Mouse (Mus musculus): ENCODE data around the gene Trpc3. TPM values are rescaled to one million over a fixed set of nuclear protein-coding genes. Genes with fewer than 3 reads are reported as not detected.
"Not testable (repeated sequence)": the region's sequence is repeated elsewhere in the genome, so short reads cannot be mapped to it uniquely, and the experiment has no call there.

Trpc3 gene
- polyA plus RNA-seq, 2 experiments = 3.9 to 6.0 TPM

GRCm38 (mm10) chr3:36605894-36606783, 83.8 kb downstream of the Trpc3 start:
- Histone ChIP-seq H3K27ac (replicated peaks; ENCODE audit: low read depth, low read length) (no peak overlapping the region), H3K27me3 (ENCODE audit: control insufficient read depth, insufficient read depth, low read length) (no peaks in the 10 kb centered on the region), H3K36me3 (ENCODE audit: control insufficient read depth, insufficient read depth, low read length) (peaks cover 2% of the 10 kb centered on the region; the same call in 1 of the 2 replicates), H3K4me1 (ENCODE audit: control insufficient read depth, insufficient read depth, low read length) (no peaks in the 10 kb centered on the region), H3K9me3 (ENCODE audit: control insufficient read depth, low read length) (no peaks in the 10 kb centered on the region), H3K9ac (ENCODE audit: low read depth, low read length, severe bottlenecking) (no peak overlapping the region), H3K4me2 (replicated peaks; ENCODE audit: low read depth, low read length, severe bottlenecking) (no peak overlapping the region), H3K4me3 (replicated peaks; ENCODE audit: low read length) (no peak overlapping the region)
- DNase-seq (ENCODE audit: low spot score) = no peak
- ATAC-seq (ENCODE audit: low FRiP score, low read depth) = no peak
- WGBS = 83% methylated on average over 7 of the region's 7 CpGs
- TF ChIP-seq POLR2A (IDR thresholded peaks at IDR 0.05; ENCODE audit: borderline replicate concordance, extremely low read depth, insufficient read depth, insufficient read length) = no peak

GRCm38 (mm10) chr3:36599773-36600172, 90.2 kb downstream of the Trpc3 start:
- WGBS = 90% methylated on average over 9 of the region's 9 CpGs

GRCm38 (mm10) chr3:36598811-36599210, 91.2 kb downstream of the Trpc3 start:
- H3K9me3 ChIP-seq (ENCODE audit: control insufficient read depth, low read length) = no peaks in the 10 kb centered on the region
- H3K36me3 ChIP-seq (ENCODE audit: control insufficient read depth, insufficient read depth, low read length) = peaks cover 3% of the 10 kb centered on the region; the same call in 1 of the 2 replicates
- no peak for TF ChIP-seq POLR2A (IDR thresholded peaks at IDR 0.05; ENCODE audit: borderline replicate concordance, extremely low read depth, insufficient read depth, insufficient read length)
- WGBS = 44% methylated on average over 3 of the region's 3 CpGs
- DNase-seq (ENCODE audit: low spot score) = peak; percentile 3
- H3K9ac ChIP-seq (ENCODE audit: low read depth, low read length, severe bottlenecking) = no peak overlapping the region
- ATAC-seq (ENCODE audit: low FRiP score, low read depth) = no peak
- H3K27me3 ChIP-seq (ENCODE audit: control insufficient read depth, insufficient read depth, low read length) = no peaks in the 10 kb centered on the region
- no peak overlapping the region for H3K4me3 ChIP-seq (replicated peaks; ENCODE audit: low read length)
- no peak overlapping the region for H3K4me2 ChIP-seq (replicated peaks; ENCODE audit: low read depth, low read length, severe bottlenecking)
- no peak overlapping the region for H3K27ac ChIP-seq (replicated peaks; ENCODE audit: low read depth, low read length)
- no peaks in the 10 kb centered on the region for H3K4me1 ChIP-seq (ENCODE audit: control insufficient read depth, insufficient read depth, low read length)

More at GRCm38 (mm10) chr3:36599773-36600172, 90.2 kb downstream of the Trpc3 start:
- H3K4me1 ChIP-seq (ENCODE audit: control insufficient read depth, insufficient read depth, low read length); H3K9me3 ChIP-seq (ENCODE audit: control insufficient read depth, low read length); ATAC-seq (ENCODE audit: low FRiP score, low read depth); DNase-seq (ENCODE audit: low spot score); H3K36me3 ChIP-seq (ENCODE audit: control insufficient read depth, insufficient read depth, low read length); H3K4me2 ChIP-seq (replicated peaks; ENCODE audit: low read depth, low read length, severe bottlenecking); H3K4me3 ChIP-seq (replicated peaks; ENCODE audit: low read length); H3K27me3 ChIP-seq (ENCODE audit: control insufficient read depth, insufficient read depth, low read length); H3K27ac ChIP-seq (replicated peaks; ENCODE audit: low read depth, low read length); H3K9ac ChIP-seq (ENCODE audit: low read depth, low read length, severe bottlenecking): not testable (repeated sequence)

GRCm38 (mm10) chr3:36571827-36572378, 118.1 kb downstream of the Trpc3 start, which contains the start of gene Ccna2:
TSS of gene Ccna2 (minus strand) at chr3:36572150.
- H3K4me2 ChIP-seq (replicated peaks; ENCODE audit: low read depth, low read length, severe bottlenecking) = peak within 1 kb of the TSS; percentile 92
- WGBS = under 1% methylated on average over 50 of the region's 60 CpGs
- H3K27me3 ChIP-seq (ENCODE audit: control insufficient read depth, insufficient read depth, low read length) = no peaks in the 10 kb centered on the region
- peak; percentile 58; the same call in 1 of the 2 replicates for TF ChIP-seq POLR2A (IDR thresholded peaks at IDR 0.05; ENCODE audit: borderline replicate concordance, extremely low read depth, insufficient read depth, insufficient read length)
- peaks cover 12% of the 10 kb centered on the region for H3K4me1 ChIP-seq (ENCODE audit: control insufficient read depth, insufficient read depth, low read length)
- ATAC-seq (ENCODE audit: low FRiP score, low read depth) (peak; percentile 99), DNase-seq (ENCODE audit: low spot score) (peak; percentile 98)
- peaks cover 30% of the 10 kb centered on the region for H3K36me3 ChIP-seq (ENCODE audit: control insufficient read depth, insufficient read depth, low read length)
- H3K9ac ChIP-seq (ENCODE audit: low read depth, low read length, severe bottlenecking) = peak within 1 kb of the TSS; percentile 80
- H3K4me3 ChIP-seq (replicated peaks; ENCODE audit: low read length) = peak within 1 kb of the TSS; percentile 88
- H3K27ac ChIP-seq (replicated peaks; ENCODE audit: low read depth, low read length) = peak within 1 kb of the TSS; percentile 81
- H3K9me3 ChIP-seq (ENCODE audit: control insufficient read depth, low read length) = no peaks in the 10 kb centered on the region

GRCm38 (mm10) chr3:36571361-36571826, 118.6 kb downstream of the Trpc3 start:
- peaks cover 35% of the 10 kb centered on the region for H3K36me3 ChIP-seq (ENCODE audit: control insufficient read depth, insufficient read depth, low read length)
- DNase-seq (ENCODE audit: low spot score) (no peak), ATAC-seq (ENCODE audit: low FRiP score, low read depth) (peak; percentile 4)
- peaks cover 12% of the 10 kb centered on the region for H3K4me1 ChIP-seq (ENCODE audit: control insufficient read depth, insufficient read depth, low read length)
- H3K4me2 ChIP-seq (replicated peaks; ENCODE audit: low read depth, low read length, severe bottlenecking) = peak overlapping the region; percentile 92
- peak overlapping the region; percentile 81 for H3K27ac ChIP-seq (replicated peaks; ENCODE audit: low read depth, low read length)
- WGBS = 0% methylated on average over 43 of the region's 46 CpGs
- no peak for TF ChIP-seq POLR2A (IDR thresholded peaks at IDR 0.05; ENCODE audit: borderline replicate concordance, extremely low read depth, insufficient read depth, insufficient read length)
- no peaks in the 10 kb centered on the region for H3K27me3 ChIP-seq (ENCODE audit: control insufficient read depth, insufficient read depth, low read length)
- peak overlapping the region; percentile 80 for H3K9ac ChIP-seq (ENCODE audit: low read depth, low read length, severe bottlenecking)
- peak overlapping the region; percentile 88 for H3K4me3 ChIP-seq (replicated peaks; ENCODE audit: low read length)
- H3K9me3 ChIP-seq (ENCODE audit: control insufficient read depth, low read length) = no peaks in the 10 kb centered on the region

Other genes with a start within 250 kb of the Trpc3 start
- 348 and 392 TPM in 2 replicates for gene Anxa5, start 214.3 kb downstream of the Trpc3 start, polyA plus RNA-seq (2012; rRNA removed)
- 423 and 449 TPM in 2 replicates for gene Anxa5, start 214.3 kb downstream of the Trpc3 start, polyA plus RNA-seq (2014; fragmentation: Nextera tagmentation; extraction: Ambion mirVana)
- 2.0 and 2.3 TPM in 2 replicates for gene 1810062G17Rik, start 214.2 kb downstream of the Trpc3 start, polyA plus RNA-seq (2012; rRNA removed)
- 2.0 and 2.3 TPM in 2 replicates for gene 1810062G17Rik, start 214.2 kb downstream of the Trpc3 start, polyA plus RNA-seq (2014; fragmentation: Nextera tagmentation; extraction: Ambion mirVana)
- gene Gm11549, start 168.4 kb downstream of the Trpc3 start, polyA plus RNA-seq (2012; rRNA removed) = 0.05 and 0.10 TPM in 2 replicates
- gene Gm11549, start 168.4 kb downstream of the Trpc3 start, polyA plus RNA-seq (2014; fragmentation: Nextera tagmentation; extraction: Ambion mirVana) = 0.11 TPM in 1 of 2 replicates, not detected in the other
- 29.0 and 34.8 TPM in 2 replicates for gene Exosc9, start 137.6 kb downstream of the Trpc3 start, polyA plus RNA-seq (2012; rRNA removed)
- gene Exosc9, start 137.6 kb downstream of the Trpc3 start, polyA plus RNA-seq (2014; fragmentation: Nextera tagmentation; extraction: Ambion mirVana) = 54.5 and 55.0 TPM in 2 replicates
- 106 and 112 TPM in 2 replicates for gene Ccna2, start 118.0 kb downstream of the Trpc3 start, polyA plus RNA-seq (2012; rRNA removed)
- gene Ccna2, start 118.0 kb downstream of the Trpc3 start, polyA plus RNA-seq (2014; fragmentation: Nextera tagmentation; extraction: Ambion mirVana) = 156 and 170 TPM in 2 replicates
- 10.1 and 14.0 TPM in 2 replicates for gene Bbs7, start 76.7 kb downstream of the Trpc3 start, polyA plus RNA-seq (2012; rRNA removed)
- 11.6 and 12.2 TPM in 2 replicates for gene Bbs7, start 76.7 kb downstream of the Trpc3 start, polyA plus RNA-seq (2014; fragmentation: Nextera tagmentation; extraction: Ambion mirVana)
- gene 4932438A13Rik, start 172.9 kb upstream of the Trpc3 start, polyA plus RNA-seq (2012; rRNA removed) = 28.1 and 28.3 TPM in 2 replicates
- gene 4932438A13Rik, start 172.9 kb upstream of the Trpc3 start, polyA plus RNA-seq (2014; fragmentation: Nextera tagmentation; extraction: Ambion mirVana) = 68.1 and 68.4 TPM in 2 replicates